Mouse (Mus musculus) lung, postnatal 14 days (tissue): ENCODE measurements at regions not wholly inside any gene's neighbourhood (a gene's known extent, or its start where the extent isn't known, plus 50 kb on each side); places are given as distances from the start of the nearest gene placed in this dataset.

Experiments
- DNase-seq: peaks from one replicate; pipeline ENCODE4 v3.0.0; 2021

GRCm38 (mm10) chrX:158544021-158544420 lies 500.9 kb upstream of the Cnksr2 start:
- no peak for DNase-seq

GRCm38 (mm10) chrX:158577856-158578255 lies 534.8 kb upstream of the Cnksr2 start:
- DNase-seq: no peak

GRCm38 (mm10) chrX:158613136-158613535 lies 570.0 kb upstream of the Cnksr2 start:
- DNase-seq: no peak

- peak; percentile 0 for DNase-seq
Observed at GRCm38 (mm10) chrX:158613607-158614006, 570.5 kb upstream of the Cnksr2 start.

- DNase-seq: no peak
Observed at GRCm38 (mm10) chrX:158614029-158614428, 570.9 kb upstream of the Cnksr2 start.

- DNase-seq: no peak
Observed at GRCm38 (mm10) chrX:158614452-158614851, 571.4 kb upstream of the Cnksr2 start.

GRCm38 (mm10) chrX:158615096-158615495 lies 572.0 kb upstream of the Cnksr2 start:
- DNase-seq: no peak

DNA sequence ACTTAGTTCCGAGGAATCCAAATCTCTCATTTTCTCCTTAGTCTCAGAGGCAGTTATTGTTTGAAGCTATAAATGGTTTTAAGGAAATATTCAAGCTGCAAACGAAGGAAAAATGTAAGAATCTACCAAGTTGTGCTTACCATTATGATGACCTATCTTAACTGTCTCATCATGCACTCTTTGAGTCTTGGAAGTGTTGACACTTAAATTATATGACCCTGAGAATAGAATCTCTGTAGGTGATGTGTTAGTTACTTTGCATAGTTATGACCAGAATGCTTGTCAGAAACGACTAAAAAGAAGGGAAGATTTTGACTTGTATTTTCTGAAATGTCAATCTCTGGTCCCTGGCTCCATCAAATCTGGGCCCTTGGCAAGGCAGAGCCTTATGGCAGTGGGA lies 582.7 kb upstream of the Rps6ka3 start:
- DNase-seq: no peak

DNA sequence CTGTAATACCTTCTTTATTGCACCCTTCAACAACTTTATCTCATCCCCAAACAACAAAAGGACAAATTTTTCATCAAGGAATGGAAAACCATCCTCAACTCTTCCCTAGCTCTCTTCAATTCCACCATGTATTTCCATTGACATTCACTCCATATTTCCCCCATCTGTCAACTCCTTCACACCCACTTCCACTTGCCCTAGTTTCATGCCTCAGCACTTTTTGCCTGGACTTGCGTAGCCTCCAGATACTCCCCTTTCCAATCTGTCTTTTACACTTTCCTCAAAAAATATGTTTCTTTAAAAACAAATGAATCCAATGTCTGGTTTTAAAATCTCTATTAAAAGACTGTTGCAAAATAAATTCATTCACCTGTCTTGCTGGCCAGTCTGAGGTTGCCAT lies 577.7 kb upstream of the Rps6ka3 start:
- DNase-seq: no peak

DNA sequence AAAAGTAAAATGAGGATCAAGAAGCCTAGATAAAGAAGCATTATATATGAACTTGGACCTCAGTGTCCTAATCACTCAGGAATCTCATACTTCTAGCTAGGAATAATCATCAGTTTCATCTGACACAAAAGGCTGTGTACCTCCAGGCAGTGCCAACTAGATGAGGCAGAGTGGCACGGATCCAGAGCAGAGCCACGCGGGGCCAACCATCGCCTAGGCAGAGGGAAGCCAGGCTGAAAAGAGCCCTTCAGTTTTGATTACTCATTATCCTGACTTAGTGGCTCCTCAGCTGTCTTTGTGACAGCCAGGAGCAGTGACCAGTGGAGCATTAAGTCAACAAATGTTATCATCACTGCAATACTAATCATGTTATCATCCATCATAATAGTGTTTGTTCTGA lies 557.9 kb upstream of the Rps6ka3 start:
- DNase-seq: no peak

DNA sequence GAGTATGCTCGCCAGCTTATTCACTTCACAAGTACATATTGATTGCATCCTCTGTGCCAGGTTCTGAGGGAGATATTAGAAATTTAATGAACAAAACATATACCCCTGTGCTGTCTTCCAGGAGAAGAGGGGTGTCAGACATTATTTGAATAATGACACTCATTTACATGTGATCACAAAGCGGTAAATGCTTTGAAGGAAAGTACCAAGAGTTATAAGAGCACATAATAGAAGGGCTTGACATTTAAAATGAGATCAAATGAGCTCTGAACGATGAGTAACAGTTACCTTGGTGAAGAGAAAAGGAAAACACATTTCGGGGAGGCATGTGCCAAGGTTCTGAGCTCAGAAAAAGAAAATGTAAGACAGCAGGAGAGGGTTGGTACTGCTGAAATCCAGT lies 553.9 kb upstream of the Rps6ka3 start:
- no peak for DNase-seq

DNA sequence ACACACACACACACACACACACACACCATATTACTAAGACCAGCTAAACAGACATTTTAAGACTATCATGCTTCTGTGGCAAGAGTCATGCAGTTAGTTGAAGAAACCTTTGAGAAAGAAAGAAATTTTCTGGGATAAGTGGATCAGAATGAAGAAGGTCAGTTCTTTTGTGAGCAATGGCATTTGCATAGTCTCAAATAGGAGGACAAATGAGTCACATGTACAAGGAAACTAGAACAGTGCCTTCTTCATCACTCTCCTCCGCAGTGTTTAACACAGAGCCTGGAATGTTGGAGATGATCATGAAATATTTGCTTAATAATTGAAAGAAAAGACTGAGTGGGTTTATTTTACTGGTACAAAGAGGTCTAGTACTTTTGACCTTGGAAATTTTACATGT lies 515.9 kb upstream of the Rps6ka3 start:
- DNase-seq: no peak

- no peak for DNase-seq
Observed at GRCm38 (mm10) chrX:158703411-158703810, 506.7 kb upstream of the Rps6ka3 start.

DNA sequence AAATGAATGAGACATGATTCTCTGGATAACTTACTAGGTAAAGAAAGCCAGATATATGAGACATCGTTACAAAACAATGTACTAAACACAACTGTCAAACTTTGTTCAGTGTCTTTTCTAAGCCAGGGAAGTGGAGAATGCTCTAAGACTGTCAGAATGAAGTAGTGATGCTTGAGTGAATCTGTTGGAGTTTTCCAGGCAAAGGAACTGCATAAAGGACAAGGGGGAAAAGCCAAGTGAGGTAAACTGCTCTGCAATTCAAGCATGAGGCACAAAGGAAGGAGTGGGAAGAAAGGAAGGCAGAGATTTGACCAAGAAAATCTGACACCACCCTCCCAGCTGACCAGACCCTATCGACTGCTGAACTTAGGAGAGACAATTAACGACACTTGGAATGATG lies 500.3 kb upstream of the Rps6ka3 start:
- DNase-seq: no peak

DNA sequence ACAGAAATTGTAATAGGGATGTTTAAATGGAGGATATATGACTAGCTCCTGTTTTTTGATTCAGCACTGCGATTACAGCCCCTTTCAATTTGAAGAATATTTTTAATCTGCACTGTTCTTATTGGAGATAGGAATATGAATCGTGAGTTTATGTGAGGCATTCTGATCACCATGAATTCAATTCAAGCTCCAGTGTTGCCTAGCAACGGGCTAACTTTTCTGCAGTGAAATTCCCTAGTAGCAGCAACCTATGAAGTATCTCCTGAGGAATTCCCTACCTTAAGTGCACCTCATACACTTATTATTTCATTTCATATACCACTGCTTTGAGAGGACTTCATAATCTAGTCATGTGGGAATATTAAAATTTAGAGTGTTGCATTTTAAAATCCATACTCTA lies 465.4 kb upstream of the Rps6ka3 start:
- DNase-seq: no peak

- DNase-seq: no peak
Observed at GRCm38 (mm10) chrX:158745766-158746541, 464.2 kb upstream of the Rps6ka3 start.
